Mouse (Mus musculus): ENCODE measurements around the gene Grpel1. TPM values are rescaled to one million over a fixed set of nuclear protein-coding genes. Genes with fewer than 3 reads are reported as not detected.

The Grpel1 gene
- total RNA-seq, 2 experiments from 2014 or later, result 60.6 to 62.4 TPM

- no peak for DNase-seq
Observed at GRCm38 (mm10) chr5:36494709-36495108, 29.9 kb downstream of the Grpel1 start.

GRCm38 (mm10) chr5:36505235-36505634 lies 40.4 kb downstream of the Grpel1 start:
- DNase-seq, result no peak
- intact Hi-C loops (cut with DNase I), result no loop called here

More at GRCm38 (mm10) chr5:36494709-36495108, 29.9 kb downstream of the Grpel1 start:
- intact Hi-C loops (cut with DNase I), result no loop called here

GRCm38 (mm10) chr5:36505643-36506042 lies 40.8 kb downstream of the Grpel1 start:
- DNase-seq, result no peak
- intact Hi-C loops (cut with DNase I), result no loop called here

GRCm38 (mm10) chr5:36508351-36508750 lies 43.6 kb downstream of the Grpel1 start:
- intact Hi-C loops (cut with DNase I), result no loop called here

GRCm38 (mm10) chr5:36510956-36511355 lies 46.2 kb downstream of the Grpel1 start:
- intact Hi-C loops (cut with DNase I), result no loop called here
- no peak for DNase-seq

More at GRCm38 (mm10) chr5:36508351-36508750, 43.6 kb downstream of the Grpel1 start:
- no peak for DNase-seq

- intact Hi-C loops (cut with DNase I), result no loop called here
- DNase-seq, result peak in 1 of 2 experiments; percentile 8
Observed at GRCm38 (mm10) chr5:36515126-36515525, 50.3 kb downstream of the Grpel1 start.

- no peak for DNase-seq
- intact Hi-C loops (cut with DNase I), result no loop called here
Observed at GRCm38 (mm10) chr5:36515558-36515957, 50.8 kb downstream of the Grpel1 start.

- DNase-seq, result no peak
- intact Hi-C loops (cut with DNase I), result no loop called here
Observed at GRCm38 (mm10) chr5:36517596-36517995, 52.8 kb downstream of the Grpel1 start.

GRCm38 (mm10) chr5:36519751-36520150 lies 55.0 kb downstream of the Grpel1 start:
- intact Hi-C loops (cut with DNase I), result no loop called here
- no peak for DNase-seq

- intact Hi-C loops (cut with DNase I), result no loop called here
- peak; percentile 37 for DNase-seq
Observed at GRCm38 (mm10) chr5:36522782-36523181, 58.0 kb downstream of the Grpel1 start.

- intact Hi-C loops (cut with DNase I), result no loop called here
- no peak for DNase-seq
Observed at GRCm38 (mm10) chr5:36523219-36523703, 58.5 kb downstream of the Grpel1 start.

Other genes starting within 250 kb of the Grpel1 start
- gene Sorcs2, start 66.9 kb upstream of the Grpel1 start, total RNA-seq (2021), result 10 to 100 TPM; 12.2 to 12.5 TPM
- 10 to 100 TPM; 18.3 to 20.1 TPM for gene Tada2b, start 19.3 kb downstream of the Grpel1 start, total RNA-seq (2021)
- under 1 TPM; 0.14 to 0.22 TPM for gene Ccdc96, start 19.6 kb downstream of the Grpel1 start, total RNA-seq (2021)
- gene Tbc1d14, start 128.3 kb downstream of the Grpel1 start, total RNA-seq (2021), result 10 to 100 TPM; 19.4 to 22.8 TPM
- gene D5Ertd579e, start 231.0 kb downstream of the Grpel1 start, total RNA-seq (2021), result 10 to 100 TPM; 93.6 to 97.2 TPM